Mouse (Mus musculus) megakaryocyte, embryonic 14.5 days (primary cell): ENCODE measurements at regions not wholly inside any gene's neighbourhood (a gene's known extent, or its start where the extent isn't known, plus 50 kb on each side); places are given as distances from the start of the nearest gene placed in this dataset.

Experiments used
- FLI1 ChIP-seq: IDR thresholded peaks from 2 replicates; pipeline ENCODE4 v1.6.1; 2012; ENCODE audit warnings: low read length, inconsistent platforms, mixed read lengths
- GATA1 ChIP-seq: IDR thresholded peaks from 3 replicates; pipeline ENCODE4 v1.6.1; 2012; ENCODE audit warnings: mixed read lengths, low read length, inconsistent platforms, borderline replicate concordance

DNA sequence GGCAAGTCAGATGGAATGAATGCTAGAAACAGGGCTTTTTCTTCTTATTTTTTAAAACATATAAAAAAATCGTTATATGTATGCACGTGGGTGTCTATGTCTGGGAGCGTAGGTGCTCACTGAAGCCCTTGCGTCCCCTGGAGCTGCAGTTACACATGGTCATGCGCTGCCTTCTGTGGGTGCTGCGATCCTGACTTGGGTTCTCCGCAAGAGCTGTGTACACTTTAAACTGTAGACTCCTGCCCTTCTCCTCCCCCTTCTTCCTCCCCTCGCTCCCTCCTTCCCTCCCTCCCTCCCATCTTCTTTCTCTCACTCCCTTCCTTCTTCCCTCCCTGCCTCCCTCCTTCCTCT lies 56.0 kb upstream of the Ahctf1 start:
- TF ChIP-seq GATA1 (no peak), FLI1 (no peak)
